Mouse (Mus musculus) erythroid progenitor cell, adult 5-6 weeks (primary cell): ENCODE results near the gene Snrpe. TPM values are rescaled to one million over a fixed set of nuclear protein-coding genes. Genes with fewer than 3 reads are reported as not detected.

Experiments
- total RNA-seq, 2 experiments: library from RNA; stranded (forward) in 1 of 2; stranded (reverse) in 1 of 2; fragments of 150-400 nt in 1 of 2; fragments of 186-747, 209-891 nt in 1 of 2; gene quantifications; 2 replicates each; pipeline versions ENCODE4 v1.2.3 to v1.2.4; 2015 to 2017; ENCODE audit warnings: low replicate concordance in 2 of 2

Snrpe gene
- total RNA-seq, 2 experiments from 2014 or later, result 123 to 266 TPM

Other genes starting within 250 kb of the Snrpe start
- gene Etnk2, start 246.7 kb downstream of the Snrpe start, total RNA-seq (2015; ENCODE audit: low replicate concordance), result not detected in 2 replicates
- gene Etnk2, start 246.7 kb downstream of the Snrpe start, total RNA-seq (2017; ENCODE audit: low replicate concordance), result not detected in 2 replicates
- gene Sox13, start 185.9 kb downstream of the Snrpe start, total RNA-seq (2015; ENCODE audit: low replicate concordance), result 1.4 and 3.4 TPM in 2 replicates
- gene Sox13, start 185.9 kb downstream of the Snrpe start, total RNA-seq (2017; ENCODE audit: low replicate concordance), result not detected in 2 replicates
- gene Zbed6, start 50.6 kb upstream of the Snrpe start, total RNA-seq (2015; ENCODE audit: low replicate concordance), result 5.4 TPM in 1 of 2 replicates, not detected in the other
- 25.3 and 36.0 TPM in 2 replicates for gene Zbed6, start 50.6 kb upstream of the Snrpe start, total RNA-seq (2017; ENCODE audit: low replicate concordance)
- 23.4 and 43.6 TPM in 2 replicates for gene Gm38394, start 51.0 kb upstream of the Snrpe start, total RNA-seq (2015; ENCODE audit: low replicate concordance)
- 9.1 and 22.3 TPM in 2 replicates for gene Gm38394, start 51.0 kb upstream of the Snrpe start, total RNA-seq (2017; ENCODE audit: low replicate concordance)
- 2.9 TPM in 1 of 2 replicates, not detected in the other for gene Lax1, start 79.8 kb upstream of the Snrpe start, total RNA-seq (2015; ENCODE audit: low replicate concordance)
- 1.8 and 4.0 TPM in 2 replicates for gene Lax1, start 79.8 kb upstream of the Snrpe start, total RNA-seq (2017; ENCODE audit: low replicate concordance)
- gene Atp2b4, start 190.8 kb upstream of the Snrpe start, total RNA-seq (2015; ENCODE audit: low replicate concordance), result 306 and 370 TPM in 2 replicates
- gene Atp2b4, start 190.8 kb upstream of the Snrpe start, total RNA-seq (2017; ENCODE audit: low replicate concordance), result 354 and 490 TPM in 2 replicates